Mouse (Mus musculus) limb, embryonic 12.5 days (tissue): ENCODE data around the gene Pde4d. TPM values are rescaled to one million over a fixed set of nuclear protein-coding genes. Genes with fewer than 3 reads are reported as not detected.

Experiments
- ATAC-seq: fragments of 200-750 bp; cut with Nextera tagmentation; 2 replicates; pipeline ENCODE4 v1.8.0; 2017; ENCODE audit warnings: low read depth, moderate TSS enrichment; ENCODE audit not compliant: insufficient number of reproducible peaks, insufficient read depth, low FRiP score, low TSS enrichment
- H3K27ac ChIP-seq: fragments of 300-500 bp; sonication (generic); 2 replicates; pipeline ENCODE4 v1.5.1; 2016; ENCODE audit warnings: mild to moderate bottlenecking, moderate library complexity
- H3K27me3 ChIP-seq: fragments of 300-500 bp; sonication (generic); 2 replicates; pipeline ENCODE4 v1.6.1; 2016; ENCODE audit warnings: mild to moderate bottlenecking, moderate library complexity
- H3K36me3 ChIP-seq: fragments of 300-500 bp; sonication (generic); 2 replicates; pipeline ENCODE4 v1.6.1; 2016; ENCODE audit warnings: mild to moderate bottlenecking, moderate library complexity
- H3K4me1 ChIP-seq: fragments of 300-500 bp; sonication (generic); replicated peaks from 2 replicates; pipeline ENCODE4 v1.6.1; 2016
- H3K4me2 ChIP-seq: fragments of 300-500 bp; sonication (generic); 2 replicates; pipeline ENCODE4 v1.6.1; 2016; ENCODE audit warnings: mild to moderate bottlenecking, moderate library complexity
- H3K4me3 ChIP-seq: fragments of 300-500 bp; sonication (generic); replicated peaks from 2 replicates; pipeline ENCODE4 v1.5.1; 2016; ENCODE audit warnings: mild to moderate bottlenecking
- H3K9ac ChIP-seq: fragments of 300-500 bp; sonication (generic); replicated peaks from 2 replicates; pipeline ENCODE4 v1.6.1; 2016; ENCODE audit warnings: mild to moderate bottlenecking, moderate library complexity
- H3K9me3 ChIP-seq: fragments of 300-500 bp; sonication (generic); 2 replicates; pipeline ENCODE4 v1.6.1; 2016; ENCODE audit warnings: mild to moderate bottlenecking, moderate library complexity
- WGBS: fragments of 180-500 bp; shearing (Covaris S2); methylation state at CpG from one replicate; pipeline ENCODE4 v1.1.7; 2016; 5-methylcytosine and 5-hydroxymethylcytosine counted together
- polyA plus RNA-seq: library from polyadenylated mRNA; unstranded; fragments of >200 nt; fragmentation: Nextera tagmentation; extraction: Ambion mirVana; gene quantifications from 2 replicates; pipeline ENCODE4 v1.2.1, GENCODE M21; 2016

The Pde4d gene
- polyA plus RNA-seq, 1 experiment from 2014 or later: 23.7 TPM

- no peaks in the 10 kb centered on the region for H3K9me3 ChIP-seq
- 69% methylated on average over 16 of the region's 16 CpGs for WGBS
- H3K4me1 ChIP-seq: no peaks in the 10 kb centered on the region
- no peak overlapping the region for H3K4me3 ChIP-seq
- no peak for ATAC-seq
- no peaks in the 10 kb centered on the region for H3K36me3 ChIP-seq
- no peak overlapping the region for H3K9ac ChIP-seq
- no peaks in the 10 kb centered on the region for H3K27me3 ChIP-seq
- H3K27ac ChIP-seq: no peak overlapping the region
- H3K4me2 ChIP-seq: no peak overlapping the region
Measured at GRCm38 (mm10) chr13:109581284-109582070, 1131.7 kb downstream of the Pde4d start.

GRCm38 (mm10) chr13:109590048-109590447 is 1140.3 kb downstream of the Pde4d start:
- no peak overlapping the region for H3K4me2 ChIP-seq
- no peaks in the 10 kb centered on the region for H3K36me3 ChIP-seq
- no peak for ATAC-seq
- no peaks in the 10 kb centered on the region for H3K9me3 ChIP-seq
- H3K27ac ChIP-seq: no peak overlapping the region
- H3K27me3 ChIP-seq: no peaks in the 10 kb centered on the region
- no peaks in the 10 kb centered on the region for H3K4me1 ChIP-seq
- 83% methylated on average over 4 of the region's 4 CpGs for WGBS
- no peak overlapping the region for H3K4me3 ChIP-seq
- H3K9ac ChIP-seq: no peak overlapping the region

GRCm38 (mm10) chr13:109592192-109592797 is 1142.5 kb downstream of the Pde4d start:
- H3K4me3 ChIP-seq: no peak overlapping the region
- H3K27ac ChIP-seq: no peak overlapping the region
- no peaks in the 10 kb centered on the region for H3K27me3 ChIP-seq
- H3K9me3 ChIP-seq: no peaks in the 10 kb centered on the region
- H3K9ac ChIP-seq: no peak overlapping the region
- no peaks in the 10 kb centered on the region for H3K36me3 ChIP-seq
- no peaks in the 10 kb centered on the region for H3K4me1 ChIP-seq
- no peak overlapping the region for H3K4me2 ChIP-seq
- no peak for ATAC-seq
- WGBS: 77% methylated on average over 8 of the region's 8 CpGs

- Histone ChIP-seq H3K36me3 (no peaks in the 10 kb centered on the region), H3K4me2 (no peak overlapping the region), H3K4me1 (no peaks in the 10 kb centered on the region), H3K27ac (no peak overlapping the region), H3K27me3 (no peaks in the 10 kb centered on the region), H3K4me3 (no peak overlapping the region), H3K9ac (no peak overlapping the region), H3K9me3 (no peaks in the 10 kb centered on the region)
- ATAC-seq: no peak
- WGBS: 78% methylated on average over 4 of the region's 4 CpGs
Measured at GRCm38 (mm10) chr13:109599711-109600110, 1150.0 kb downstream of the Pde4d start.

GRCm38 (mm10) chr13:109604017-109604416 is 1154.3 kb downstream of the Pde4d start:
- no peak overlapping the region for H3K9ac ChIP-seq
- 89% methylated on average over 2 of the region's 2 CpGs for WGBS
- no peaks in the 10 kb centered on the region for H3K4me1 ChIP-seq
- H3K27me3 ChIP-seq: no peaks in the 10 kb centered on the region
- no peak overlapping the region for H3K4me2 ChIP-seq
- H3K36me3 ChIP-seq: no peaks in the 10 kb centered on the region
- no peak overlapping the region for H3K4me3 ChIP-seq
- no peak overlapping the region for H3K27ac ChIP-seq
- no peaks in the 10 kb centered on the region for H3K9me3 ChIP-seq
- ATAC-seq: no peak

- no peak overlapping the region for H3K4me3 ChIP-seq
- no peak overlapping the region for H3K4me2 ChIP-seq
- H3K27me3 ChIP-seq: no peaks in the 10 kb centered on the region
- H3K4me1 ChIP-seq: no peaks in the 10 kb centered on the region
- no peak for ATAC-seq
- no peak overlapping the region for H3K27ac ChIP-seq
- no peaks in the 10 kb centered on the region for H3K36me3 ChIP-seq
- H3K9ac ChIP-seq: no peak overlapping the region
- WGBS: 72% methylated on average over 1 of the region's 1 CpGs
- no peaks in the 10 kb centered on the region for H3K9me3 ChIP-seq
Measured at GRCm38 (mm10) chr13:109605140-109605539, 1155.4 kb downstream of the Pde4d start.

GRCm38 (mm10) chr13:109609106-109609804 is 1159.5 kb downstream of the Pde4d start:
- 86% methylated on average over 9 of the region's 9 CpGs for WGBS
- H3K4me1 ChIP-seq: peaks cover 22% of the 10 kb centered on the region
- no peak overlapping the region for H3K4me3 ChIP-seq
- no peak overlapping the region for H3K9ac ChIP-seq
- H3K27ac ChIP-seq: no peak overlapping the region
- H3K36me3 ChIP-seq: no peaks in the 10 kb centered on the region
- no peak overlapping the region for H3K4me2 ChIP-seq
- H3K27me3 ChIP-seq: no peaks in the 10 kb centered on the region
- H3K9me3 ChIP-seq: no peaks in the 10 kb centered on the region
- ATAC-seq: no peak

GRCm38 (mm10) chr13:109609805-109610187 is 1160.0 kb downstream of the Pde4d start:
- Histone ChIP-seq H3K36me3 (no peaks in the 10 kb centered on the region), H3K4me1 (peaks cover 22% of the 10 kb centered on the region), H3K9ac (no peak overlapping the region), H3K4me2 (no peak overlapping the region), H3K27me3 (no peaks in the 10 kb centered on the region), H3K27ac (no peak overlapping the region), H3K9me3 (no peaks in the 10 kb centered on the region), H3K4me3 (no peak overlapping the region)
- ATAC-seq: no peak
- 13% methylated on average over 3 of the region's 3 CpGs for WGBS

GRCm38 (mm10) chr13:109610772-109611171 is 1161.0 kb downstream of the Pde4d start:
- H3K4me1 ChIP-seq: peaks cover 22% of the 10 kb centered on the region
- 98% methylated on average over 2 of the region's 2 CpGs for WGBS
- H3K9ac ChIP-seq: no peak overlapping the region
- H3K27ac ChIP-seq: no peak overlapping the region
- no peaks in the 10 kb centered on the region for H3K27me3 ChIP-seq
- no peak overlapping the region for H3K4me3 ChIP-seq
- ATAC-seq: no peak
- H3K4me2 ChIP-seq: no peak overlapping the region
- H3K36me3 ChIP-seq: no peaks in the 10 kb centered on the region
- H3K9me3 ChIP-seq: no peaks in the 10 kb centered on the region

GRCm38 (mm10) chr13:109615213-109615784 is 1165.6 kb downstream of the Pde4d start:
- Histone ChIP-seq H3K4me2 (no peak overlapping the region), H3K4me1 (peaks cover 22% of the 10 kb centered on the region), H3K9me3 (no peaks in the 10 kb centered on the region), H3K36me3 (no peaks in the 10 kb centered on the region), H3K27me3 (no peaks in the 10 kb centered on the region), H3K4me3 (no peak overlapping the region), H3K9ac (no peak overlapping the region), H3K27ac (no peak overlapping the region)
- no peak for ATAC-seq
- WGBS: 67% methylated on average over 8 of the region's 8 CpGs

- Histone ChIP-seq H3K27me3 (no peaks in the 10 kb centered on the region), H3K4me3 (no peak overlapping the region), H3K9me3 (no peaks in the 10 kb centered on the region), H3K4me2 (0 out of 2 replicates have a peak overlapping the region, but pooled peaks have one; percentile 19), H3K9ac (no peak overlapping the region), H3K36me3 (no peaks in the 10 kb centered on the region), H3K4me1 (peaks cover 22% of the 10 kb centered on the region), H3K27ac (no peak overlapping the region)
- no peak for ATAC-seq
- WGBS: 10% methylated on average over 7 of the region's 7 CpGs
Measured at GRCm38 (mm10) chr13:109615785-109616281, 1166.1 kb downstream of the Pde4d start.
